In the genomic region with DNA sequence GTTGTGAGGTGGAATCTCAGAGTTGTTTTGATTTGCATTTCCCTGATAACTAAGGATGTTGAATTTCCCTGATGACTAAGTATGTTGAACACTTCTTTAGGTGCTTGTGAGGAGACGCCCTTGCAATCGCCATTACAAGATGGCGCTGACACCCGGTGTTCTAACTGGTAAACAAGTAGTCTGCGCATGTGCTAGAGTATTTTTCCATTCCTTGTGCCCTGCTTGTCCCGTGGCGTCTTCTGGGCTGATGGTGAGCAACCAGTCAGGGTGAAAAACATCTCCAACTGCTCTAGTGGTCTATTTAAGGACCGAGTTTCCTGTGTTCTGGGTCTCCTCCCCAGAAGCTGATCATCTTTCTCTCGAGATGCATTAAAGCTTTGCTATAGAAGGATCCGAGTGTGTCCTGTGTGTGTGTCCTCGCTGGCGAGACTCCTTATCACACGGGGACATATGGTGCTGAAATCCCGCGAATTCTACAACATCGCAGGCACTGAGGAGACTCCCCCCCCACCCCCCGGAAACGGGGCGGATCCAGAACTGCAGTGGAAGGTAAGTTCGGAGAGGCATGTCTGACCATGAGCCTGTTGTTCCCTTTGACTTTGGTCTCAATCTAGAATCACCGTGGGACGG, we compare ENCODE assay signal across 8 mouse cellular contexts.
DNase-seq lines count a peak whose midpoint lies in the region; TF ChIP-seq lines count a peak whose summit lies in the region.
"Not testable (repeated sequence)": the region's sequence is repeated elsewhere in the genome, so short reads cannot be mapped to it uniquely, and the experiment has no call there.

No protein-coding gene starts in this region.

- peak overlapping the region; percentile 68 for H3K27ac ChIP-seq in gastrocnemius, adult 2 months
- 0 out of 2 replicates have a peak overlapping the region, but pooled peaks have one; percentile 43 for H3K27ac ChIP-seq in layer of hippocampus, adult 2 months

- H3K36me3 ChIP-seq in myocyte (ENCODE audit: control insufficient read depth, insufficient read depth): not testable (repeated sequence)

- TF ChIP-seq CTCF in gastrocnemius, adult 2 months (IDR thresholded peaks at IDR 0.05); layer of hippocampus, adult 2 months (conservative IDR thresholded peaks at IDR 0.05); lung, adult 2 months (IDR thresholded peaks at IDR 0.05; ENCODE audit: insufficient read depth, low read length): not testable (repeated sequence)

- H3K4me2 ChIP-seq in myocyte (ENCODE audit: low read depth): peak overlapping the region; percentile 74

- DNase-seq in B cell, adult 2 months: peak; percentile 81 to 84
- peak; percentile 20 for DNase-seq in adrenal gland, postnatal 10 days
- DNase-seq in gastrocnemius, adult 2 months: peak; percentile 30
- DNase-seq in heart, postnatal 36 days: peak; percentile 16 to 23
- DNase-seq in layer of hippocampus, adult 2 months (ENCODE audit: low spot score in 2 of 2): not testable (repeated sequence)
- DNase-seq in lung, adult 2 months: peak; percentile 19
- DNase-seq in testis, postnatal 10 days (ENCODE audit: low spot score): peak; percentile 42

- H3K4me1 ChIP-seq in lung, adult 2 months (ENCODE audit: control insufficient read depth, insufficient read depth, low read length): not testable (repeated sequence)

- 71% methylated on average over 22 of the region's 22 CpGs for WGBS in lung, adult 2 months

- H3ac ChIP-seq in myocyte (ENCODE audit: control insufficient read depth, insufficient read length): not testable (repeated sequence)

- H3K79me2 ChIP-seq in myocyte (ENCODE audit: control insufficient read depth, insufficient read depth): not testable (repeated sequence)

- TF ChIP-seq POLR2A in lung, adult 2 months (IDR thresholded peaks at IDR 0.05; ENCODE audit: borderline replicate concordance, extremely low read depth, low read depth, low read length); myocyte (IDR thresholded peaks at IDR 0.05; ENCODE audit: insufficient read length, low read depth): not testable (repeated sequence)

- intact Hi-C loops in gastrocnemius, adult 2 months (cut with DNase I); heart, postnatal 36 days (cut with DNase I): not testable (repeated sequence)

- H3K27me3 ChIP-seq in myocyte (ENCODE audit: control insufficient read depth, insufficient read depth, insufficient read length): not testable (repeated sequence)

- peak overlapping the region; percentile 65 for H3K4me3 ChIP-seq in gastrocnemius, adult 2 months
- not testable (repeated sequence) for H3K4me3 ChIP-seq in layer of hippocampus, adult 2 months
- peak overlapping the region; percentile 54 for H3K4me3 ChIP-seq in lung, adult 2 months (replicated peaks; ENCODE audit: extremely low read depth, low read depth, low read length)
- H3K4me3 ChIP-seq in myocyte: peak overlapping the region; percentile 29
